Mouse (Mus musculus) CH12.LX (cell line): ENCODE measurements around the gene Smox. TPM values are rescaled to one million over a fixed set of nuclear protein-coding genes. Genes with fewer than 3 reads are reported as not detected.

ENCODE experiments used
- DNase-seq: peaks from one replicate; pipeline ENCODE4 v3.0.0-alpha.2; 2013; ENCODE audit errors: extremely low read depth
- H3K27ac ChIP-seq: 2 replicates; pipeline ENCODE4 v1.5.1; 2012; ENCODE audit warnings: low read depth, mild to moderate bottlenecking, control low read depth, moderate library complexity; ENCODE audit not compliant: insufficient read depth
- H3K27me3 ChIP-seq: replicated peaks from 2 replicates; pipeline ENCODE3; 2012; ENCODE audit warnings: inconsistent platforms
- H3K36me3 ChIP-seq, 2 experiments: replicated peaks in 1 of 2; 2 replicates each; pipeline versions ENCODE3 to v1.6.1; 2012; ENCODE audit warnings: inconsistent platforms in 1 of 2, low read length in 1 of 2, mild to moderate bottlenecking in 1 of 2, mixed read lengths in 1 of 2, moderate library complexity in 1 of 2; ENCODE audit not compliant: control insufficient read depth in 1 of 2, insufficient read depth in 1 of 2
- H3K4me1 ChIP-seq, 2 experiments: 2 replicates each; pipeline ENCODE4 v1.6.1; 2012; ENCODE audit warnings: inconsistent platforms in 1 of 2, moderate library complexity in 1 of 2; ENCODE audit not compliant: insufficient read depth in 2 of 2, control insufficient read depth in 1 of 2
- H3K4me2 ChIP-seq: 2 replicates; pipeline ENCODE4 v1.6.1; 2012; ENCODE audit warnings: low read depth, mild to moderate bottlenecking, control low read depth; ENCODE audit not compliant: poor library complexity, insufficient read depth, severe bottlenecking
- H3K4me3 ChIP-seq, 3 experiments: fragments of 150-350 bp in 1 of 3; sonication (generic) in 1 of 3; replicated peaks in 1 of 3; 2 replicates each; pipeline versions ENCODE3 to v1.5.1; 2011 to 2012; ENCODE audit warnings: low read depth in 2 of 3, low read length in 2 of 3, mild to moderate bottlenecking in 2 of 3, moderate library complexity in 2 of 3, control low read depth in 1 of 3, improper control_type of control experiment in 1 of 3, inconsistent platforms in 1 of 3, mixed read lengths in 1 of 3; ENCODE audit not compliant: poor library complexity in 1 of 3
- H3K79me2 ChIP-seq: replicated peaks from 2 replicates; pipeline ENCODE4 v1.6.1; 2012; ENCODE audit warnings: mild to moderate bottlenecking, moderate library complexity; ENCODE audit not compliant: control insufficient read depth, poor library complexity, insufficient read depth, severe bottlenecking; ENCODE audit errors: extremely low read depth
- H3K9ac ChIP-seq: 2 replicates; pipeline ENCODE4 v1.6.1; 2012; ENCODE audit warnings: low read depth, mild to moderate bottlenecking, control low read depth, moderate library complexity; ENCODE audit not compliant: insufficient read depth
- H3K9me3 ChIP-seq: replicated peaks from 2 replicates; pipeline ENCODE3; 2012; ENCODE audit warnings: low read length, inconsistent platforms, mixed read lengths
- BHLHE40 ChIP-seq: IDR thresholded peaks from 2 replicates; pipeline ENCODE4 v1.6.1; 2011; ENCODE audit warnings: mild to moderate bottlenecking, low read depth, low read length, improper control_type of control experiment
- CHD1 ChIP-seq: IDR thresholded peaks from 2 replicates; pipeline ENCODE4 v1.6.1; 2012; ENCODE audit warnings: low read depth, low read length, improper control_type of control experiment, inconsistent platforms
- CHD2 ChIP-seq: IDR thresholded peaks from 2 replicates; pipeline ENCODE4 v1.6.1; 2011; ENCODE audit warnings: low read length, improper control_type of control experiment
- E2F4 ChIP-seq: IDR thresholded peaks from 2 replicates; pipeline ENCODE4 v1.6.1; 2011; ENCODE audit warnings: low read depth, low read length, improper control_type of control experiment; ENCODE audit not compliant: insufficient replicate concordance
- ELF1 ChIP-seq: IDR thresholded peaks from 2 replicates; pipeline ENCODE4 v1.6.1; 2014; ENCODE audit warnings: low read depth, mild to moderate bottlenecking, inconsistent platforms, low read length, improper control_type of control experiment
- EP300 ChIP-seq: IDR thresholded peaks from 2 replicates; pipeline ENCODE4 v1.6.1; 2011; ENCODE audit warnings: low read length, improper control_type of control experiment
- ETS1 ChIP-seq: conservative IDR thresholded peaks from 2 replicates; pipeline ENCODE4 v1.6.1; 2012; ENCODE audit warnings: low read depth, mild to moderate bottlenecking, inconsistent platforms, low read length, improper control_type of control experiment, moderate library complexity
- GABPA ChIP-seq: IDR thresholded peaks from 2 replicates; pipeline ENCODE4 v1.6.1; 2012; ENCODE audit warnings: low read depth, low read length, improper control_type of control experiment, inconsistent platforms; ENCODE audit not compliant: insufficient replicate concordance
- HCFC1 ChIP-seq: IDR thresholded peaks from 2 replicates; pipeline ENCODE4 v1.6.1; 2012; ENCODE audit warnings: low read depth, mild to moderate bottlenecking, inconsistent platforms, low read length, improper control_type of control experiment
- IRF4 ChIP-seq: IDR thresholded peaks from 2 replicates; pipeline ENCODE4 v1.6.1; 2014; ENCODE audit warnings: low read depth, mild to moderate bottlenecking, inconsistent platforms, low read length, improper control_type of control experiment
- JUND ChIP-seq: conservative IDR thresholded peaks from 2 replicates; pipeline ENCODE4 v1.6.1; 2011; ENCODE audit warnings: low read depth, low read length, improper control_type of control experiment
- KAT2A ChIP-seq: IDR thresholded peaks from 2 replicates; pipeline ENCODE4 v1.6.1; 2012; ENCODE audit warnings: low read length, improper control_type of control experiment, inconsistent platforms; ENCODE audit not compliant: insufficient replicate concordance
- MAFK ChIP-seq: IDR thresholded peaks from 2 replicates; pipeline ENCODE4 v1.6.1; 2011; ENCODE audit warnings: low read length, improper control_type of control experiment; ENCODE audit not compliant: insufficient replicate concordance
- MAX ChIP-seq: IDR thresholded peaks from 2 replicates; pipeline ENCODE4 v1.6.1; 2011; ENCODE audit warnings: low read length, improper control_type of control experiment
- MAZ ChIP-seq: IDR thresholded peaks from 2 replicates; pipeline ENCODE4 v1.6.1; 2012; ENCODE audit warnings: low read depth, mild to moderate bottlenecking, inconsistent platforms, low read length, improper control_type of control experiment, moderate library complexity
- MEF2A ChIP-seq: IDR thresholded peaks from 2 replicates; pipeline ENCODE4 v1.6.1; 2014; ENCODE audit warnings: low read depth, mild to moderate bottlenecking, inconsistent platforms, low read length, improper control_type of control experiment, borderline replicate concordance
- MXI1 ChIP-seq: IDR thresholded peaks from 2 replicates; pipeline ENCODE4 v1.6.1; 2011; ENCODE audit warnings: mild to moderate bottlenecking, low read depth, low read length, improper control_type of control experiment
- NELFE ChIP-seq: IDR thresholded peaks from 2 replicates; pipeline ENCODE4 v1.6.1; 2011; ENCODE audit warnings: low read depth, low read length, improper control_type of control experiment
- NRF1 ChIP-seq: IDR thresholded peaks from 2 replicates; pipeline ENCODE4 v1.6.1; 2014; ENCODE audit warnings: low read depth, mild to moderate bottlenecking, inconsistent platforms, low read length, improper control_type of control experiment, moderate library complexity
- POLR2A ChIP-seq: IDR thresholded peaks from 2 replicates; pipeline ENCODE4 v1.6.1; 2011; ENCODE audit warnings: low read depth, mild to moderate bottlenecking, improper control_type of control experiment, low read length
- RAD21 ChIP-seq: IDR thresholded peaks from 2 replicates; pipeline ENCODE4 v1.6.1; 2011; ENCODE audit warnings: low read depth, mild to moderate bottlenecking, low read length, improper control_type of control experiment, moderate library complexity
- RCOR1 ChIP-seq: conservative IDR thresholded peaks from 2 replicates; pipeline ENCODE4 v1.6.1; 2012; ENCODE audit warnings: low read depth, mild to moderate bottlenecking, inconsistent platforms, low read length, improper control_type of control experiment
- SIN3A ChIP-seq: IDR thresholded peaks from 2 replicates; pipeline ENCODE4 v1.6.1; 2012; ENCODE audit warnings: low read length, improper control_type of control experiment, inconsistent platforms
- SMC3 ChIP-seq: IDR thresholded peaks from 2 replicates; pipeline ENCODE4 v1.6.1; 2011; ENCODE audit warnings: low read depth, low read length, improper control_type of control experiment
- TBP ChIP-seq: conservative IDR thresholded peaks from 2 replicates; pipeline ENCODE4 v1.6.1; 2011; ENCODE audit warnings: low read depth, low read length, improper control_type of control experiment
- TCF12 ChIP-seq: IDR thresholded peaks from 2 replicates; pipeline ENCODE4 v1.6.1; 2014; ENCODE audit warnings: low read depth, mild to moderate bottlenecking, inconsistent platforms, low read length, improper control_type of control experiment
- UBTF ChIP-seq: IDR thresholded peaks from 2 replicates; pipeline ENCODE4 v1.6.1; 2012; ENCODE audit warnings: low read depth, mild to moderate bottlenecking, inconsistent platforms, low read length, improper control_type of control experiment, moderate library complexity
- USF1 ChIP-seq: IDR thresholded peaks from 2 replicates; pipeline ENCODE4 v1.6.1; 2014; ENCODE audit warnings: low read depth, mild to moderate bottlenecking, inconsistent platforms, low read length, improper control_type of control experiment
- USF2 ChIP-seq: conservative IDR thresholded peaks from 2 replicates; pipeline ENCODE4 v1.6.1; 2011; ENCODE audit warnings: low read depth, low read length, improper control_type of control experiment
- ZC3H11A ChIP-seq: IDR thresholded peaks from 2 replicates; pipeline ENCODE4 v1.6.1; 2012; ENCODE audit warnings: low read depth, mild to moderate bottlenecking, inconsistent platforms, low read length, improper control_type of control experiment
- ZMIZ1 ChIP-seq: IDR thresholded peaks from 2 replicates; pipeline ENCODE4 v1.6.1; 2012; ENCODE audit warnings: low read depth, mild to moderate bottlenecking, inconsistent platforms, low read length, improper control_type of control experiment
- ZNF384 ChIP-seq: IDR thresholded peaks from 2 replicates; pipeline ENCODE4 v1.6.1; 2012; ENCODE audit warnings: low read depth, low read length, improper control_type of control experiment, inconsistent platforms
- dilution Hi-C: fragments of 300-500 bp; cut with MboI; formaldehyde crosslinking; loops from 2 replicates; pipeline ENCODE4 v1.14.3; 2020; ENCODE audit warnings: low sequenced_read_pairs; ENCODE audit not compliant: extremely low pct_unique_long_range_greater_than_20kb, extremely low pct_ligation_motif_present
- in situ Hi-C: fragments of 300-500 bp; cut with MboI; formaldehyde crosslinking; loops from 3 replicates; pipeline ENCODE4 v1.14.3; 2019; ENCODE audit warnings: low sequenced_read_pairs, low pct_ligation_motif_present, low pct_unique_long_range_greater_than_20kb, mixed read lengths
- polyA plus RNA-seq: library from polyadenylated mRNA; unstranded; fragments of >175 nt; gene quantifications from 2 replicates; pipeline ENCODE4 v1.2.1, GENCODE M21; 2012; ENCODE audit warnings: low read depth; ENCODE audit not compliant: insufficient read length
- total RNA-seq, 2 experiments: library from RNA; depleted of rRNA; stranded (reverse); fragments of 300-350 nt in 1 of 2; fragments of >200 nt in 1 of 2; gene quantifications; 2 replicates each; pipeline ENCODE4 v1.2.3; 2012 to 2014

Gene Smox
- total and polyA plus RNA-seq, 3 experiments: 3.3 to 7.6 (median 4.4) TPM

DNA sequence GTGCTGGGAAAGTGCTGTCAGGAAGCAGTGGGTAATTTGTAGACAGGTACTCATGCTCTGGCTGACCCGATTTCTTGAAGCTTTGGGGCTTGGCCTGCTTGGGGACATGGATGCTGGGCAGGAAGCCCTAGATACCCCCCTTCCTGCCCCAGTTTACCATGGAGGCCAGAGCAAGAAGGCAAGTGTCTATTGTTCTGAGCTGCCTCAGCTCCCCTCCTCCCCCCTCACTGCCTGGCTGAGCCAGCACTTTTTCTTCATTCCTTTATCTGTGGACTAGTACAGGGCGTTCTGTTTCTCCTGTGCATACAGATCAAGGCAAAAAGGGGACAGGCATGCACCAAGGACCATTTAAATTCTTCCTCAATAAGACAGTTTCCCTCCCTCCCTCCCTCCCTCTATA is 17.2 kb downstream of the Smox start:
- dilution Hi-C loops: no loop called here
- H3K27ac ChIP-seq: no peak overlapping the region
- peaks cover 0 to 2% of the 10 kb centered on the region in 2 experiments for H3K36me3 ChIP-seq
- no peaks in the 10 kb centered on the region for H3K9me3 ChIP-seq
- no peaks in the 10 kb centered on the region for H3K79me2 ChIP-seq
- peaks cover 10 to 25% of the 10 kb centered on the region in 2 experiments for H3K4me1 ChIP-seq
- H3K4me2 ChIP-seq: no peak overlapping the region
- TF ChIP-seq SMC3 (no peak), CHD2 (no peak), USF2 (no peak), MAZ (no peak), RAD21 (no peak), EP300 (no peak), JUND (no peak)
- H3K4me3 ChIP-seq: no peak overlapping the region
- no peaks in the 10 kb centered on the region for H3K27me3 ChIP-seq
- H3K9ac ChIP-seq: no peak overlapping the region
- in situ Hi-C loops: loop anchor here (10.0 to 25.0 kb wide), 3 partner anchors 94 to 421 kb away; partner anchors contain the start of genes Pank2 and Siglec1
- DNase-seq: no peak

- Histone ChIP-seq H3K4me3 (peak overlapping the region; percentile 22 to 37 (median 31)), H3K4me1 (peaks cover 17 to 32% of the 10 kb centered on the region in 2 experiments), H3K27me3 (no peaks in the 10 kb centered on the region), H3K4me2 (peak overlapping the region; percentile 68), H3K27ac (no peak overlapping the region), H3K9ac (no peak overlapping the region), H3K9me3 (no peaks in the 10 kb centered on the region), H3K36me3 (peaks cover 0 to 2% of the 10 kb centered on the region in 2 experiments), H3K79me2 (no peaks in the 10 kb centered on the region)
- dilution Hi-C loops (no loop called here), in situ Hi-C loops (loop anchor here (5.0 to 25.0 kb wide), 4 partner anchors 77 to 422 kb away; partner anchors contain the start of genes Pank2 and Siglec1)
- peak; percentile 81 for DNase-seq
- TF ChIP-seq POLR2A (peak; percentile 11; the same call in 1 of the 2 replicates), ZMIZ1 (no peak), KAT2A (no peak), MAFK (no peak), NELFE (no peak), SIN3A (no peak), ZC3H11A (peak; percentile 11; the same call in 1 of the 2 replicates), UBTF (no peak), GABPA (no peak), HCFC1 (no peak), MAX (no peak), E2F4 (no peak), MEF2A (peak; percentile 13; the same call in 1 of the 2 replicates), RAD21 (peak; percentile 81), ELF1 (0 out of 2 replicates have a peak, but pooled peaks have one; percentile 29), USF1 (no peak), CHD2 (no peak), NRF1 (0 out of 2 replicates have a peak, but pooled peaks have one; percentile 21), RCOR1 (no peak), ZNF384 (no peak), TBP (0 out of 2 replicates have a peak, but pooled peaks have one; percentile 12), BHLHE40 (peak; percentile 75; the same call in 1 of the 2 replicates), SMC3 (peak; percentile 82), MXI1 (peak; percentile 23), ETS1 (peak; percentile 74), IRF4 (no peak), CHD1 (no peak), TCF12 (no peak; the same call in 1 of the 2 replicates)
These were observed 18.5 kb downstream of the Smox start for GRCm38 (mm10) chr2:131509671-131510313.
